Mouse (Mus musculus): ENCODE measurements around the gene Zfp229.
"Not testable (repeated sequence)": the region's sequence is repeated elsewhere in the genome, so short reads cannot be mapped to it uniquely, and the experiment has no call there.

Gene Zfp229

GRCm38 (mm10) chr17:21730495-21730894 lies at the start of gene Zfp229:
Gene Zfp229, plus strand, starts transcription at chr17:21730795.
- not testable (repeated sequence) for DNase-seq

GRCm38 (mm10) chr17:21691560-21691959 lies 39.0 kb upstream of the Zfp229 start, which contains the start of gene Gm10226:
Gene Gm10226, plus strand, starts transcription at chr17:21691860.
- DNase-seq: no peak

- no peak for DNase-seq
These were observed 37.3 kb upstream of the Zfp229 start for GRCm38 (mm10) chr17:21693342-21693741.

- no peak for DNase-seq
These were observed 34.5 kb upstream of the Zfp229 start for GRCm38 (mm10) chr17:21696073-21696472.

GRCm38 (mm10) chr17:21702281-21703240 lies 28.0 kb upstream of the Zfp229 start:
- DNase-seq: no peak

- no peak for DNase-seq
These were observed 27.2 kb upstream of the Zfp229 start for GRCm38 (mm10) chr17:21703414-21703813.

GRCm38 (mm10) chr17:21707343-21707996 lies 23.1 kb upstream of the Zfp229 start, which contains the start of gene Zfp760:
Gene Zfp760, plus strand, starts transcription at chr17:21707741.
- peak; percentile 45 to 49 for DNase-seq

- DNase-seq: no peak
These were observed 22.2 kb upstream of the Zfp229 start for GRCm38 (mm10) chr17:21708401-21708800.

GRCm38 (mm10) chr17:21733049-21733448 lies 2.5 kb downstream of the Zfp229 start:
- no peak for DNase-seq

GRCm38 (mm10) chr17:21733529-21734031 lies 3.0 kb downstream of the Zfp229 start:
- peak; percentile 71 to 72 for DNase-seq

GRCm38 (mm10) chr17:21752791-21753190 lies 22.2 kb downstream of the Zfp229 start:
- DNase-seq: no peak

- DNase-seq: no peak
These were observed 23.0 kb downstream of the Zfp229 start for GRCm38 (mm10) chr17:21753342-21754208.

- DNase-seq: no peak
These were observed 39.7 kb downstream of the Zfp229 start for GRCm38 (mm10) chr17:21770336-21770735.

GRCm38 (mm10) chr17:21792256-21792655 lies 61.7 kb downstream of the Zfp229 start:
- no peak for DNase-seq

GRCm38 (mm10) chr17:21801373-21801772 lies 70.8 kb downstream of the Zfp229 start:
- not testable (repeated sequence) for DNase-seq

All from thymus, postnatal 36 days (tissue).